Mouse (Mus musculus) ES-E14 (cell line): ENCODE results near the gene Pamr1.

Experiments used
- HCFC1 ChIP-seq: IDR thresholded peaks from 2 replicates; pipeline ENCODE4 v1.6.1; 2012; ENCODE audit warnings: low read length, inconsistent platforms, borderline replicate concordance; ENCODE audit not compliant: insufficient read depth
- ZC3H11A ChIP-seq: IDR thresholded peaks from 2 replicates; pipeline ENCODE4 v1.6.1; 2012; ENCODE audit warnings: low read depth, mild to moderate bottlenecking, inconsistent platforms, low read length, borderline replicate concordance

DNA sequence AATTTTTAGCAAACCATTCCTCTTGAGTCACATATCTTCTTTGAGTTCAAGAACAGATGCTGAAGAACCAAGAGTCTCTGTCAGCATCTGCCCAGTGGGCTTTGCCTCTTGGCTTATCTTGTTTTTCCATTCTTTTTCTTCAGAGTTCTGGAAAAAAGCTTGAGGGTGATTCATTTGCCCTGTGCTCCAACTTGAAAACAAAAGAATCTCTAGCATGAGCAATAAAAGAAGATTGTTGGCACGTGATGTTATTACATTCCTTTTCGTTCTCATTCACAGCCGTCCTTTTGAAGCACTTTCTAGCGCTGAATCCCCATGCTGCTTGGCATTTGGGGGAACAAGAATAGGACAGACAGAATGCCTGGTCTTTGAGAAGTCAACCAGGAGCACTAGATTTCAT is 42.2 kb upstream of the Pamr1 start:
- TF ChIP-seq HCFC1 (no peak), ZC3H11A (no peak)
